Mouse (Mus musculus) liver (tissue): ENCODE results near the gene Ankrd39.

Experiments used
- DNase-seq: peaks from one replicate; pipeline ENCODE4 v3.0.0-alpha.2; 2020; ENCODE audit warnings: mixed read lengths

The Ankrd39 gene

DNA sequence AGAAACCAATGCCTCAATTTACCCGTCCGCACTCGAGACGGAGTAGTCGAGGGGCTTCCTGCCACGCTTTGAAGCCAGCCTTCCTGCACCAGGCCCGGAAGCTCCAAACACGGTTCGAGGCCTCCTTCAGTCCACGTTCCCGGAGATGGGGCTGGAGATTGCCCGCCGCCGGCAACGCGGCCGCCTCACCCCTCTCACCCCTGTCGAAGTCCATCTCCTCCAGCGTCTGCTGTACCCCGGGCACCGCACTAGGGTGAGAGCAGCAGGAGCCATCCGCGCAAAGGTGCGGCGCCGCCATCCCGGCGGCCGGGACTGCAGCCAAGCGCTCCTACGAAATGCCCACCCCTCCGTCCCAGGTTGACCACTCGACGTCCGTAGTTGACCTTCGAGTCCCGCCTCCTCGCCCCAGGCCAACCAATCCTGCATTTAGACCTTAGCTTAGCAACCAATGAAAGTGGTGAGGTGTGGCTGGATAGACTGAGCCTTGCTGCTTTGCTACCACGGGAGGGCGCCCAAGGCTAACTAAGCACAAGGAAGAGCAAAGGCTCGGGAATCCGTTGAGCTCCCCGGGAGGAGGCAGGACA lies at the start of gene Ankrd39:
TSS of gene Ankrd39 (minus strand) at position 558 of the 584 bp plus-strand sequence.
- peak; percentile 97 for DNase-seq

DNA sequence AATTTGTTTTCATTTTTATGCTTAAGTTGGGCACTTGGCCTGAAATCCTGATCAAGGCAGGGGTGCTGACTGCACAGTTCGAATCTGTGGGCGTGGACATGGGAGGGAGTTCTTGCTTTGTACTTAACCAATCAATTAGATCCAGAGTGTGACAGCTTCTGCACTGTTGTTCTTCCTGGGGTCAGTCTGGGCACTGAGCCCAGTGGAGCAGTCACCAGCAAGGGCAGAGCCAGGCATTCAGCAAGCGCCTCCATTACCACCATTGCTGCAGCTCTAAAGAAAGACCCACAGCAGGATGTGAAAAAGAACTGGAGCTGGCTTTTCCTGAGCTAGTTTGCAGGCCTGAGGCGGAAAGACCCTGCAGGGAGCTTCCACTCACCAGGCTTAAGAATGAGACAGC lies 48.9 kb upstream of the Ankrd39 start:
- peak; percentile 24 for DNase-seq

DNA sequence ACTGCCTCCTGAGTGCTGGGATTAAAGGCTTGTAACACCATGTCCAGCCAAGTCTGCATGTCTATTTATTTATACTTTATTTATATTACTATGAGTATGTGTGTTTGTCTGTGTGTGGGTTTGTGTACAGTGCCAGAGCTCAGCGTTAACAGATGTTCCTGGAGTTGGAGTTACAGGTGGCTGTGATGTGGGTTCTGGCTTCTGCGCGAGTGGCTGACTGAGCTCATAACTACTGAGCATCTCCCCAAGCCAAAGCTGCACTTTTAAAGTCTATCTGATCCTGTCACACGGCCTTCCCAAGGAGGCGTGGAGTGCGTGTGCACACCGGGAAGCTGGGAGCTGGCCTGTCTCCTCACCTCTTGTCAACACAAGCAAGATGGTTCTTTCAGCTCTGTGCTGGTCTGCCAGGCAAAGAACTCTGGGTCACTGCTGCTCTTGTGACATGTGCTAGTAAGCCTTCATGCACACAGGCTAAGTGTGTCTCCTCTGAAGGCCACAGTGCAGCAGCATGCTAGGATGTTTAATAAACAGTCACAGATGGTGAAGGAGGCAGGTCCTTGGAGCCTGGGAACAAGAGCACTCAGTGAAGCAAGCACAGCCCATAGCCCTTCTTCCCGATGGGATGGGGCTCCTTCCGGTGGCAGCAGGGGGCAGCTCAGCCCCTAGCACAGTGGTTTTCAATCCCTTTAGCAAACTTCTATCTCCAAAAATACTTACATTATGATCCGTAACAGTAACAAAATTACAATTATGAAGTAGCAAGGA lies 48.1 kb upstream of the Ankrd39 start:
- DNase-seq, result no peak

DNA sequence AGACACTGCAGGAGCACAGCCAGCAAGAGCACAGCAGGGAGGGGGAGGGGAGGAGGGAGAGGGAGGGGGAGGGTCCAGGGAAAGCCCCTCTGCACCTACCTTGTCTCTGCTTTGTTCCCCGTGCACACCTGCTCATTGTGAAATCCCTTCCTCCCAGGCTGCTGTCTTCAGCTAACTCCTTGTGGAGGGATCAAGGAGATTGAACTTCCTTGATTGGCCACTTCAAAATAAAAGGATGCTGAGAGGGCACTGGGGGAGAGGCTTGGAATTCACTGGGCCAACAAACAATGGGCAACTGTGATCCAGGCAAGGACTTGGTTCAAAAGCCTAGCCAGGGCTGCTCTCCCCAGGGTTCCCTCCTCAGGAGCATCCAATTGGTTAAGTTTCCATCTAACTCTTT lies 45.9 kb upstream of the Ankrd39 start:
- no peak for DNase-seq

DNA sequence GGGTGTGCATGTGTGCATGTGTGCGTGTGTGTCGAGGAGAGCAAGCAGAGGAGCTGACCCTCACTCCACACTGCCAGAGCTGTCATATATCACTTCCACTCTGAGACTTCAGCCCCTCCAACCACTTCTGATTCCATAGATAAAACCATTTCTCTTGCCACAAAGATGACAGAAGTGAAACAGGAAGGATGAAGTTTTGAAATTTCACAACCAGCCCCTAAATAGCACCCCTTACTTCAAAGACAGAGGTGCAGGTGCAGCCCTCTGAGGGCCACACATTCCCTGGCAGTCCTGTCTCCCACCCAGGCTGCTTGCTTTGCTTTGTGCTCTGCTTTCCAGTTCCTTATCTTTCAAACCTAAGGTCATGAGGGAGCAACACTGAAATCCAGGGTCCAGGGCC lies 44.2 kb upstream of the Ankrd39 start:
- no peak for DNase-seq

DNA sequence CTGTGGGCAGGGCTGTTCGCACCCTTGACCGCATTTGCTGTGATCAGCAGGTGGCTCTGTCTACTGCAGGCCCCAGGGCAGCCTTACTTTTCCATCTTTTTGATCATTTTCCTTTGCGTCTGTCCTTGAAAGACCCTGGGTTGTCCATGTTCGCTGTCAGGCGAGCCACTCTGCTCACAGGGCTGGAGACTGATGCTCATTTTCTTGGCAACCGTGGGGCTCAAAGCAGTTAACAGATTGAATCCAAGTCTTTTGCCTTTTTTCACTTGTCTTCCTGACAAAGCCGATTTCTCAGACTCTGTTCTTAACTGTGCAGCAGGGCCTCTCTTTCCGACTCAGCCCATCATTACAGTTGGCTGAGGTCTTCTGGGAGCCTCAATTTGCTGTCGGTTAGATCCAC lies 43.4 kb upstream of the Ankrd39 start:
- no peak for DNase-seq

DNA sequence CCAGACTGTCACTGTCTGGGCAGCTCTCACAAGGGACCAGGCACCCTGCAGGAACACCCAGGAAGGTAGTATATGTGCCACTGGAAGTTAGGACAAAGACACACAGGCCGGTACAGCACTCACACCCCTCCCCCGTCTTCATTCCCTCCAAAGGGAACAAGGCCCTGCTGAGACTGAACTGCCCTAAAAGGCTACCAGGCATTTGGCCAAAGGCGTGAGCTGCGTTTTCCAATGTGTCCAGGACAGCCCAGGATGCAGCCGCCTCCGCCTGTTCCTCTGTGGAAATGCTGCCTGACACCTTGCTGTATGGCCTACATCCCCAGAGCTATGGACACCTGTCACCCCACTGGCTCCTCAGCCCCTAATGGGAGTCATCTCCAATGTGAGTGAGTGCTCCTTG lies 42.2 kb upstream of the Ankrd39 start:
- no peak for DNase-seq

DNA sequence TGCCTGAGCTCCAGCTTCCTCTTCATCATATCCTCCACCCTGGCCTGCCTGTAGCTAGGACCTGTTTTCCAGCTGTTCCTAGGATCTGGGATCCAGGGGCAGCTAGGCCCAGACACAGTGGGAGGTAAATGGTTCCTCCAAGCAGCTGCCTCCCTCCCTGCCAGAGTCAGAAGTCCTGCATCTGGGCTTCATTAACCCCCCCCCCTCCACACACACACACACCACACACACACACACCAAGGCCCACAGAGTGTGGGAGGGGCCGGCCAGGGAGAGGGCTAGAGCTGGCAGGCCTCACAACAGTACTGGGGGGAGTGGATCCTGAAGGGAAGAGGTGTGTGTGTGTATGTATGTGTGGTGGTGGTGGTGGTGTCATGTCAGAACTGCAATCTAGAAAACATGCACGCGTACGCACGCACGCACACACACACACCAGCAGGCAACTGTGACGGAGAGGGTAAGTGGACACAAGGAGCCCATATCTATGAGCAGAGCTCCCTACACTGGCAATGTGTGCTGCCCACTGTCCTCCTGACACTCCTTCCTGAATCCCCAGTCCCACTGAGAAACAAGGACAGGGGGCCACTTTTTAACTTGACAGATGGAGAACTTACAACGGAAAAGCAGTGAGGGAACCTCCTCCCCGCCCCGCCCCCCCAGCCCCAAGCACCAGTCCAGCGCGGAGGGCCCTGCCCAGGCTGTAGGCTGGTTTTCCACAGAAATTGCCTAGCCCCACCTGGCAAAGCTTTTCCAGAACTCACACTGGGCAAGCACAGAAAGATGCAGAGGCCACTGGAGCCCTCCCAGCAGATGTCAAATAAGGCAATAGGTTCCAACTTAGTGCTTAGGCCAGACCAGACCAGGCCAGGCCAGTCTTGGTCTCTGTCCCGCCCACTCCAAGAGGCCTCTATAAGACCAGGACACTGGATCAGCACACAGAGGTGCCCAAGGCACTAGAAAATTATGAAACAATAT lies 41.5 kb upstream of the Ankrd39 start:
- peak; percentile 25 for DNase-seq

DNA sequence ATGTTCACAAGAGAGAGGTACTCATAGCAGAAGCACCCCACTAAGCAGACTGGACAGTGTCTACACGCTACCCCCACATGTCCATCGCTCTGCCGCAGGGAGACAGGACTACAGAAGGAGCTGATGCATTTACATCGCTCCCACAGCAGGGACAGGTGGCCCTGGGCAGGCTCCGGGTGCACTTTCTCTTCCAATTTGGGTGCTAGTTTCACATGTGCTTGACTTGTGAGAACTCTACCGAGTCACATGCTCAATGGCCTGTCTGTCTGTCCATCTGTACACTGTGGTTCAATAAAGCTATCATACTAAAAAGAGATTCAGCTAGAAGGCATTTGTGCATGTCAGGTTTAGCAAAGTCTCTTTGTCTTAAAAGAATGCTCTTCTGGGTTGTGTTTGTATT lies 40.6 kb upstream of the Ankrd39 start:
- DNase-seq, result no peak

DNA sequence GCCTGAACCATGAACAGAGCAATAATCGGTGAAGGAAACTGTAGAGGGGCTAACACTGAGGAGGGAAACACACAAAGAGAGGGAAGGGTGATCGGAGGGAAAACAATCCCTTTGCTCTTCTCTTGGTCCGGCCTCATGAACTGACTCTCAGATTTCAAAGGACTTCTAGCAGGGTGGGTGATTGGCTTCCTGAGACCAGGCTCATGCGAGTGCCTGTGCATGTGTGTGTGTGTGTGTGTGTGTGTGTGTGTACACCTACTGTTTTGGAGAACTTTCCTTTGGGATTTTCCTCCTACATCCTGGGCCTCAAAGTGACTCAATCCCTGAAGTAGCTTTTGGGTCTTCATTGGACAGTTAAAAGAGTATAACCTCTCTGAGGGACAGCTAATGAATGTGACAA lies 39.0 kb upstream of the Ankrd39 start:
- DNase-seq, result no peak

DNA sequence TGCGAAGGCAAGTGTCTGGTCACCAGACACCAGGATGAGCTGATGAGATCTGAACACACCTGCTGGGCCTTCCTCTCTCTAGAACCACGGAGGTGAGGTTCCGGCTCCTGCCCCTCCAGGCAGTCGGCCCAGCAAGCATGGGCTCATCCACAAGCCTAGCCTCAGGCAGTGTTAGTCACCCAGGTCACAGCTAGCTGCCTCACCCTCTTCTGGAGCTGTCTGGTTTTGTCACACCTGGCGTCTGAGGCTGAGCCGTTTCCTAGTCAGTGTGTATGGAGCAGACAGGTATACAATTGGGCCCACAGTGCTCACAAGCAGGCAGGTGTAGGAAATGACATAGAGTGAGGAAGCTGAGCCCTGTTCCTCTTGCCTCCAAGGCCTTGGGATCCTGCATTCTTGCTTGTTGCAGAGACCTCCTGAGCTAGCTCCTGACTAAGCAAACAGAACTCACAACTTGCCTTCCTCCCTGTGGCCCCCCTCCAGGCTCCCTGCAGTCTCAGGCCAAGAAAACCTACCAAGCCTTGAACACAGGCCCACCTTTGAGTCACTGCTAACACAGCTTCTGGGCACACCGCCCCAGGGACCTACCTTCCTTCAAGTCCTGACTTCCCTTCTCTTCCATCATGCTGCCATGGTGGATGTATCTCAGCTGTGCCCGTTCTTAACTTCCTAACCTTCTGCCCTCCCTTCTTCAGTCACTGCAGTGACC lies 36.3 kb upstream of the Ankrd39 start:
- DNase-seq, result no peak

DNA sequence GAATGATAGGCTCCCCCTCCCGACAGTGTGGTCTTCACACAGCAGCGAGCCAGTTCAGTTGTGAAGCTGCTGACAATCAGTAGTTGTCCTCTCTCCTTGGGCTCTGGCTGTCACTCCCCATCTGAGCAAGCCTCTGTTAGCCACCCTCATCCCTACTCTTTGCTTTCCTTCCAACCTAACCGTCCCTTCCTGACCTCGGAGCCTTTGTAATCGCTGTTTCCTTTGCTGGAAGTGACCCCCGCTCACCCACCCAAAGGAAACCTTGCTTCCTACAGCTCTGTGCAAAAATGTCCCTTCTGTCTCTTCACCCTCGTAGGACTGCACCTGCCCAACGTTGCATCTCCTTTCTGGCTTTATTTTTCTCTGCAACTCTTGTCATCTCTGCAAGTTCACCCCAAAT lies 35.0 kb upstream of the Ankrd39 start:
- DNase-seq, result no peak

DNA sequence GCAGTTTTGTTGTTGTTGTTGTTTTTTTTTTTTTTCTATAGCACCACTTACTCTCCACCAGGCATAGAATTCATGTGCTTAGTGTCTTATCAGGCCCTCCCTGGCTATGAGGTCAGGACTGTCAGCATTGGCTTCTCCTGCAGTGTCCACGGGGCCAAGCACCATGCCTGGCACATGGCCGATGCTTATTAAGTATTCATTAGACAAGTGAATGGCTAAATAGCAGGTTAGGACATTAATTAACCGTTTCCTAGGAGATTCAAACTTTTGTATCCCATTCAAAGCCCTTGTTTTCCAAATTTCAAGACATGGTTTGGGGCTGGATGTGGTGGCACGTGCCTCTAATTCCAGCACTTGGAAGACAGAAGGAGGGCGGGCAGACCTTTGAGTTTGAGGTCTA lies 34.0 kb upstream of the Ankrd39 start:
- DNase-seq, result no peak

DNA sequence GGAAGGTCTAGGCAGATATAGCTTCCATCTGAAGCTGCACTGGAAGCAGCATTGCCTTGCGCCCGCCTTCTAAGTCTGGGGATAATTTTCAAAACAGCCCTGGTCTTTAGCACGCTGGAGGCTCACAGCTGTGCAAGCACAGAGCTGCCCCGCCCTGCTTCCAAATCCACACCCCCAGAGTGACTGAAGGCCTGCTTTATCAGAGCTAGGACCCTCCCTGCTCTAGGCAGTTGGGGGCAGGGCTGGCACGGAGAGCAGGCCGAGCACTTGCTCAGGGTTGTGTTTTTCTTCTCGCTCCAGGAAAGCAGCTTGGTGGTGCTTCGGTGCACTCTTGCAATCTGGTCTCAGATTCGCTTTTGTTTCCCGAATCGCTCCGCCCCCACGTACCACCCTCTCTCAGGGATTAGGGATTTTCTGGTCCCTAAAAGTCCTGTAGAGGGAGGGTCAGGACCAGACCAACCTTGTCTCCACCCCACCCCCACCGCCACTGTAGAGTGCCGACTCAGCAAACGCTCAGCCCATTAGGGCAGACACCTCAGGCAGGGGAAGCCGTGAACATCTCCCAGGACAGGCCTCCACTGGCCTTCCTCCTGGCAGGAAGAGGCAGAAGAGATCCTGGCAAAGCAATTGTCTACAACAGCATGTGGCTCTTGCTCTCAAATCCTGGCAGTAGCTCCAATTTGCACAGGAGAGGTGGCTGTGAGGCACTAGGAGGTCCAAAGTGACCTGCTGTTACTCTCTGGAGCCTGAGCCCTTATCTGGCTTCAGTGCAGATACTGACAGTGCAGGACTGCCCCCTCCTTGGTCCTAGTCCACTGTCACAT lies 33.4 kb upstream of the Ankrd39 start:
- peak; percentile 79 for DNase-seq

DNA sequence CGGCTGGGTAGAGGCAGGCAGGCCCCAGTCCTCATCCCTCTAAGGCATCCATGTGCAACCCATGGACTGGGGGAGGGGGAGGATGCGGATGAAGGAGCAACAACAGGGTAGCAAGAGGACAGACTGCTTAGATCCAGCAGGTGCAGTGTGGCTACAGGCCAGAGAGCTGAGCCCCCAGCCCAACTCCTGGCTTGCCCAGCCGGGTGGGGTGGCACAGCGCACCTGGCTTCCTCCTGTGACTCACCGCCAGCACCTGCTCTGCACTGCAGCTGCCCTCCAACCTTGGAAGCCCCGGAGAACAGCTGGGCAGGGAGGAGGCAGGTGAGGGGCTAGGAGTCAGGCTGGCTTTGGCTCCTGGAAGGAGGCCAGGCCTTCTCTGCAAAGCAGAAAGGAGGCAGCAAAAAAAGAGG lies 32.7 kb upstream of the Ankrd39 start:
- DNase-seq, result no peak

DNA sequence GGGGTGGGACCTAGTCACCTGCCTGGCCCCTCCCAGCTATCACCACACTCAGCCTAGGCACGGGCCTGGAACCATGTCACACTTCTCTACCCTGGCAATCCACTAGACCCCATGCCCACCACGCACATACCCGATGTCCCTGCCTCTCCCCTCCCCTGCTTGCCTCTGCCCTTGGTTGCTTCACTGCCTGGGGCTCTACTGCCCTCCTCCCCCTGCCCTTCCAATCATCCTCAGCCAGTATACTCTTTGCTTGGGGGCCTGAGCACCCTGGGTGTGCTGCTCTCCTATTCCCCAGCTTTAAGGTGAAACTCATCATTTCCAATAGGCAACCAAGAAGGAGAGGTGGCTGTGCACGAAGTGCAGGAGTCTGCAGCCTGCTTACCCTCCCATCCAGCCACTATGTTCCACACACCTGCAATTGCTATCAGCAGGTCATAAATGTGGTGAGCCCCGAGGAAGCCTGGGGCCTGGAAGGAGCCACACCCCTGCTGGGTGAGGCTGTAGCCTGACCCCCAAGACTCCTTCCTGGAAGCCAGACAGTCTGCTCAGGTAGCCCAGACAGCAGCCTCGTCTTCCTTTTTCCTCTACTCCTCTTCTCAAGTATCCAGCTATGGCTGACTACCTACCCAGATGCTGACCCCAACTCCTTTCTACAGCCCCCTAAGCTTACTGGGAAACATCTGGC lies 29.9 kb upstream of the Ankrd39 start:
- no peak for DNase-seq

DNA sequence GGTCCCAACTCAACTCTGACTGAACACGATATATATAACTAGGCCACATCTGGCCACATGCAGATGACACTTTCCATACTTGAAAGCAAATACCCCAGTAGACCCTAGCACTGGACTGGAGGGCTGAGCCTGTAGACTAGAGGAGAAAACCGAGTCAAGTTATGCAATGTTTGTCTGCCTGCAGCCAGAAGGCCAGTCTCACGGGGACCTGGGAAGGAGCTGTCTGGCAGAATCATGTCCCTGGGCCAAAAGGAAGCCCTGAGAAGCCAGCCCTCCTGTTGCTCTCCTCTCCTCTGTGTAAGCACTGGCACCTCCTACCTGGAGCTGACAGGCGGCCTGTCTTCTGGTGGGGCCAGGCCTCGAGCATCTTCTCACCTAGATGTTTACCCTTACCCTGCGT lies 28.1 kb upstream of the Ankrd39 start:
- DNase-seq, result no peak

DNA sequence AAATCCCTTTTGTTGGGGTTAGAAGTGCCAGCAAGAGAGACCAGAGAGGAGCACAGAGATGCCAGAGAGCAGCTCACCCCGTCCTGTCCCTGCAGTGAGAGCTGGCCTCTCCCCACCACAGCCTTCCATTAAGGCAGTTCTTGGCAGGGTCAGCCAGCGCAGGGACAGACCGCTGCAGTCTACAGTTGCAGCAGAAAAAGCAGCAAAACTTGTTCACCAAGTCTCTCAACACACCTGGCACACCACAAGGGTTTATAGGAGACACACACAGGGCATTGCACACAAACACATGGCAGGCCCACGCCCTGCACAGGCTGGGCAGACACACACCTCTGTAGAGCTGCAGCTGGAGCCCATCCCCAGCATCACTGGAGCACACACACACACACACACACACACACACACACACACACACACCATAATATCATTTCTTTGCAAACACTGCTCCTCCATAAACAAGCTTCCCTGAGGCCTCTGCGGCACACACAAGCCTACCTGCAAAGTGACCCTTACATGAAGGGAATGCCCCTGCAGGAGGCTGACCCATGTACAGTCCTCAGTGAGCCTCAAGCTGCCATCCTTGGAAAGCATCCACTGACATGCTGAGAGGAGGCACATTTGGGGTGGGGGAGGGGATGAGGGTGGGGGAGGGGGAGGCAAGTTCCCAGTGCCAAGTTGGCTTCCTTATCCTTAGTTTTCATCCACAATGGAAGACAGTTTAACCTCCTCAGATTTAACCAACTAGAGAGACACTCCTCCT lies 27.1 kb upstream of the Ankrd39 start:
- no peak for DNase-seq

DNA sequence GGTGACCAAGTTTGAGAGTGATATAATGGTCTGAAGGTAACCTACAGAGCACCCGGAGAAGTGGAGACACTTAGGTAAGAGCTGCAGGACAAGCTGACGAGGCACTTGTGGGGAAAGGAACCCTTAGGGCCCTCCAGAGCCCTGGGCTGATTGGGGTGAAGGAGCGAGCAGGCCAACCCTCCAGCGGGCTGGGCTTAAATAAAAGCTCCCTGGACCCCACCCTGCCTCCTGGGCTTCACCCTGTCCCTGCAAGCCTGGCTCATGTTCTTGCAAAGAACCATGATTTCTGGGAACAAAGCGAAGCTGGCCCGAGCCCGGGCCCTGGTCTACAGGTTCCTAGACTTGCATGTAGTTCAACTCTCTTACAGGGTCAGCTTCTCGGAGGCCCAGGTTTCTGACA lies 26.3 kb upstream of the Ankrd39 start:
- DNase-seq, result no peak

DNA sequence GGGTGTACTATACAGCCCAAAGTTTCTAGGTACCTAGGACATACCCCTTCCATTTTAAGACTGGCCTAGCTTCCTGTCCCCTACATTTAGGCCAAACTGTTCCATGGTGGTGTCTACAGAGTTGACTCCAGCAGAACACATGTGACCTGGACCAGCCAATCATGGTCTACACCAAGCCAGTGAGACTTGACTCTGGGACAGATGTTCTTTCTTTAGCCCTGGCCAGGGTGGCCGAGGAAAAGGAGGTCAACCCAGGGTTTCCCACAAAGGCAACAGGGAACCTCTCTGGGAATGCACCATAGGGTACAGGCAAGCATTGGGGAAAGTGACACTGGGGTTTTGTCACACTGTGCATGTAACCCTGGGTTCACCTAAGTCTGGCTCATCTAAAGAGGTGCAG lies 25.5 kb upstream of the Ankrd39 start:
- no peak for DNase-seq
